Mouse (Mus musculus) kidney, postnatal 0 days (tissue): Measurements from ENCODE around the gene Pcid2. TPM values are rescaled to one million over a fixed set of nuclear protein-coding genes. Genes with fewer than 3 reads are reported as not detected.

Source experiments
- ATAC-seq: fragments of 200-750 bp; cut with Nextera tagmentation; replicated peaks from 2 replicates; pipeline ENCODE4 v1.8.0; 2017; ENCODE audit warnings: low read depth, moderate number of reproducible peaks, moderate TSS enrichment, moderate library complexity; ENCODE audit not compliant: low FRiP score
- DNase-seq: peaks from one replicate; pipeline ENCODE4 v3.0.0-alpha.2; 2016; ENCODE audit warnings: low spot score
- H3K27ac ChIP-seq: fragments of 300-500 bp; sonication (generic); 2 replicates; pipeline ENCODE4 v1.5.1; 2014; ENCODE audit warnings: mild to moderate bottlenecking
- H3K27me3 ChIP-seq: fragments of 300-500 bp; sonication (generic); 2 replicates; pipeline ENCODE4 v1.6.1; 2014; ENCODE audit warnings: low read length, mixed read lengths; ENCODE audit not compliant: insufficient read depth
- H3K36me3 ChIP-seq: fragments of 300-500 bp; sonication (generic); 2 replicates; pipeline ENCODE4 v1.6.1; 2014; ENCODE audit warnings: low read length, mixed read lengths; ENCODE audit not compliant: insufficient read depth
- H3K4me1 ChIP-seq: fragments of 300-500 bp; sonication (generic); replicated peaks from 2 replicates; pipeline ENCODE4 v1.6.1; 2014; ENCODE audit warnings: antibody characterized with exemption, low read length, mixed read lengths; ENCODE audit not compliant: insufficient read depth
- H3K4me2 ChIP-seq: fragments of 300-500 bp; sonication (generic); 2 replicates; pipeline ENCODE4 v1.6.1; 2014; ENCODE audit warnings: mild to moderate bottlenecking, low read length, moderate library complexity, mixed read lengths
- H3K4me3 ChIP-seq: fragments of 300-500 bp; sonication (generic); replicated peaks from 2 replicates; pipeline ENCODE4 v1.5.1; 2014; ENCODE audit warnings: low read depth, low read length
- H3K9ac ChIP-seq: fragments of 300-500 bp; sonication (generic); 2 replicates; pipeline ENCODE4 v1.6.1; 2014; ENCODE audit warnings: low read depth, low read length
- H3K9me3 ChIP-seq: fragments of 300-500 bp; sonication (generic); replicated peaks from 2 replicates; pipeline ENCODE4 v1.6.1; 2016; ENCODE audit warnings: low read length, inconsistent platforms, mixed read lengths
- CTCF ChIP-seq: IDR thresholded peaks from 2 replicates; pipeline ENCODE4 v1.5.1; 2016; ENCODE audit warnings: antibody characterized with exemption, low read depth, mild to moderate bottlenecking, moderate library complexity
- WGBS: fragments of 180-500 bp; shearing (Covaris S2); extraction: QIAGEN DNeasy Blood & Tissue Kit; methylation state at CpG from one replicate; pipeline ENCODE4 v1.1.7; 2014; 5-methylcytosine and 5-hydroxymethylcytosine counted together
- polyA plus RNA-seq: library from polyadenylated mRNA; unstranded; fragments of >200 nt; fragmentation: Nextera tagmentation; extraction: Ambion mirVana; gene quantifications from 2 replicates; pipeline ENCODE4 v1.2.1, GENCODE M21; 2015

Gene Pcid2
- polyA plus RNA-seq, 1 experiment from 2014 or later, result 26.4 TPM

- H3K36me3 ChIP-seq, result no peaks in the 10 kb centered on the region
- ATAC-seq (peak; percentile 97), DNase-seq (peak; percentile 9)
- TF ChIP-seq CTCF, result peak; percentile 15; the same call in 1 of the 2 replicates
- no peak within 1 kb of the TSS for H3K9ac ChIP-seq
- no peaks in the 10 kb centered on the region for H3K9me3 ChIP-seq
- H3K27me3 ChIP-seq, result no peaks in the 10 kb centered on the region
- no peak within 1 kb of the TSS for H3K4me2 ChIP-seq
- 67% methylated on average over 17 of the region's 17 CpGs for WGBS
- peak within 1 kb of the TSS; percentile 62 for H3K27ac ChIP-seq
- no peaks in the 10 kb centered on the region for H3K4me1 ChIP-seq
- no peak within 1 kb of the TSS for H3K4me3 ChIP-seq
Measured at GRCm38 (mm10) chr8:13060441-13061150, 44.7 kb downstream of the Pcid2 start, which contains the start of gene Proz. Gene Proz (plus strand): TSS chr8:13060914.

- WGBS, result 68% methylated on average over 4 of the region's 4 CpGs
- Histone ChIP-seq H3K27me3 (no peaks in the 10 kb centered on the region), H3K27ac (no peak overlapping the region), H3K36me3 (no peaks in the 10 kb centered on the region), H3K9ac (no peak overlapping the region), H3K4me1 (no peaks in the 10 kb centered on the region), H3K4me2 (no peak overlapping the region), H3K9me3 (no peaks in the 10 kb centered on the region), H3K4me3 (no peak overlapping the region)
- DNase-seq, result no peak
- no peak for TF ChIP-seq CTCF
- no peak; the same call in 1 of the 2 replicates for ATAC-seq
Measured at GRCm38 (mm10) chr8:13057351-13057750, 47.9 kb downstream of the Pcid2 start.

GRCm38 (mm10) chr8:13050550-13050949 lies 54.7 kb downstream of the Pcid2 start:
- H3K4me2 ChIP-seq, result no peak overlapping the region
- DNase-seq (no peak), ATAC-seq (no peak)
- H3K27ac ChIP-seq, result no peak overlapping the region
- H3K4me3 ChIP-seq, result no peak overlapping the region
- TF ChIP-seq CTCF, result no peak
- H3K36me3 ChIP-seq, result no peaks in the 10 kb centered on the region
- H3K9me3 ChIP-seq, result no peaks in the 10 kb centered on the region
- no peak overlapping the region for H3K9ac ChIP-seq
- WGBS, result 81% methylated on average over 10 of the region's 10 CpGs
- no peaks in the 10 kb centered on the region for H3K4me1 ChIP-seq
- no peaks in the 10 kb centered on the region for H3K27me3 ChIP-seq

GRCm38 (mm10) chr8:13047652-13048051 lies 57.6 kb downstream of the Pcid2 start:
- WGBS, result 64% methylated on average over 5 of the region's 5 CpGs
- no peak for ATAC-seq

GRCm38 (mm10) chr8:13041459-13041858 lies 63.8 kb downstream of the Pcid2 start:
- DNase-seq (no peak), ATAC-seq (no peak)
- H3K4me3 ChIP-seq, result no peak overlapping the region
- no peaks in the 10 kb centered on the region for H3K9me3 ChIP-seq
- H3K9ac ChIP-seq, result no peak overlapping the region
- no peak overlapping the region for H3K4me2 ChIP-seq
- no peaks in the 10 kb centered on the region for H3K36me3 ChIP-seq
- WGBS, result 88% methylated on average over 4 of the region's 4 CpGs
- no peaks in the 10 kb centered on the region for H3K27me3 ChIP-seq
- H3K27ac ChIP-seq, result no peak overlapping the region
- no peaks in the 10 kb centered on the region for H3K4me1 ChIP-seq
- TF ChIP-seq CTCF, result no peak

More at GRCm38 (mm10) chr8:13047652-13048051, 57.6 kb downstream of the Pcid2 start:
- Histone ChIP-seq H3K27ac (no peak overlapping the region), H3K4me2 (no peak overlapping the region), H3K27me3 (no peaks in the 10 kb centered on the region), H3K36me3 (no peaks in the 10 kb centered on the region), H3K9me3 (no peaks in the 10 kb centered on the region), H3K4me1 (no peaks in the 10 kb centered on the region), H3K4me3 (no peak overlapping the region), H3K9ac (no peak overlapping the region)
- no peak for TF ChIP-seq CTCF
- no peak for DNase-seq

GRCm38 (mm10) chr8:13039054-13039453 lies 66.2 kb downstream of the Pcid2 start:
- Histone ChIP-seq H3K9ac (no peak overlapping the region), H3K4me2 (no peak overlapping the region), H3K4me1 (no peaks in the 10 kb centered on the region), H3K9me3 (no peaks in the 10 kb centered on the region), H3K27me3 (no peaks in the 10 kb centered on the region), H3K36me3 (no peaks in the 10 kb centered on the region), H3K4me3 (no peak overlapping the region), H3K27ac (0 out of 2 replicates have a peak overlapping the region, but pooled peaks have one; percentile 5)
- DNase-seq (no peak), ATAC-seq (no peak)
- TF ChIP-seq CTCF, result no peak
- WGBS, result 71% methylated on average over 6 of the region's 6 CpGs
